Mouse (Mus musculus): ENCODE measurements around the gene Lef1. TPM values are rescaled to one million over a fixed set of nuclear protein-coding genes. Genes with fewer than 3 reads are reported as not detected.

Gene Lef1
- total and polyA plus RNA-seq, 3 experiments: 0.18 to 0.54 TPM; not detected in 1

DNA sequence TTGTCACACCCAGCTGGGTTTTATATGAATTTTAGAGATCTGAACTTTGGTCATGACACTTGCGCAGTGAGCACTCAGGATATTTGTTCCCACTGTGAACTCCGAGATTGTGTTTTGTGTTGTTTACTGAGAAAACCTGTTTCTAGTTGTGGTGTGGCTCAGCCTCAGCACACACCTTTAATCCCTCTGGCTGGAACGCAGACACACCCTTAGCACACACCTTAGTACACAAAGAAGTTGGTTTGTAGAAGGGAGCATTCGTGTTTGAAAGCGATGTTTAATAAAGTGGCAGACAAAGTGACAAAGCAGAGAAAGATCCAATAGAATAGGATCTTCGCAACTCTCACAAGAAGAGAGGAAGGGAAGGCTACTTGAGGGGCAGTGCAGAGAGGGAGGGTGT is 150.1 kb downstream of the Lef1 start:
- no peak for TF ChIP-seq ZC3H11A (IDR thresholded peaks at IDR 0.05; ENCODE audit: low read depth, low read length)
- no peak for TF ChIP-seq ZKSCAN1 (IDR thresholded peaks at IDR 0.05; ENCODE audit: low read depth, low read length)
- no peak for TF ChIP-seq RAD21 (IDR thresholded peaks at IDR 0.05; ENCODE audit: low read depth, low read length)
- no peak for TF ChIP-seq MAFK (IDR thresholded peaks at IDR 0.05; ENCODE audit: borderline replicate concordance, low read depth, low read length)
- TF ChIP-seq RCOR1 (IDR thresholded peaks at IDR 0.05; ENCODE audit: low read depth, low read length): no peak
- TF ChIP-seq MYB (IDR thresholded peaks at IDR 0.05; ENCODE audit: low read depth, low read length): no peak
- no peak for TF ChIP-seq USF1 (IDR thresholded peaks at IDR 0.05; ENCODE audit: low read depth, low read length)
- no peak for TF ChIP-seq ZNF384 (IDR thresholded peaks at IDR 0.05; ENCODE audit: low read depth, low read length)
- TF ChIP-seq MXI1 (IDR thresholded peaks at IDR 0.05; ENCODE audit: low read depth, low read length): no peak
- no peaks in the 10 kb centered on the region; a peak in 1 of 4 replicates for H3K36me3 ChIP-seq (ENCODE audit: control insufficient read depth in 1 of 2, insufficient read depth in 2 of 2, low read length in 2 of 2)
- no peak for DNase-seq (ENCODE audit: low read depth, low spot score)

DNA sequence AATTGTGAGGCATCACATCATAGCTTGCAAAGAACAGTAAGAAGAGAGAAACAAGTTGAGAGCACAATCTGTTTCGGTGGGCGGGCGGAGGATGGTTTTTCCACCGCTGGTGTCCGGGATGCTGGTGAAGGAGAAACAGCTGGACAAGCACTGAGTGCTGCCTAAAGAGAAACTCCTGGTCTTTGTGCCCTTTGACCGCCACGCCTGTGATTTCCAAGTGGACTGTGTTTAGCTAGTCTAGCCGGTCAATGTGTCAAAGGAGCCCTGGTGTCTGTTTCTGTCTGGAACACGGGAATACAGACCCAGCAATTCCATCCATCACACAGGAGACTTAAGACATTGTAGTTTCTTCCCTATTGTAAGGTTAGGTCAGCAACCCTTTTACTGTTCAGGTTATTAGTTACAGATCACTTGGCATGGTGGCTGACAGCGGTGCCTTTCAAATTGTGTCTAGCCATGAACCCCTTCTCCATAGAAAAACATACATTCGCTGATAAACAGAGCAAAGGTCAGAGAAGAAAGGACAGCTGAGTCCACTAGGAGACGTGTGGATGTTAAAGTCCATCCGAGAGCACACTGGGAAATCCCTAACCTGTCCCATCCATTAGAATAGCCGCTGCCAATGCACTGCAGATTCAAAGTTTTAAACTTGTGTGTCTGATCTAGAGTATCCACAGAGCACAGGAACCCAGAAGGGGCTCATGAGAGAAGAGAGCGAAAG is 153.7 kb downstream of the Lef1 start:
- Histone ChIP-seq H3K36me3 (ENCODE audit: control insufficient read depth in 1 of 2, insufficient read depth in 2 of 2, low read length in 2 of 2) (no peaks in the 10 kb centered on the region; a peak in 2 of 4 replicates), H3K27ac (ENCODE audit: control insufficient read depth, low read depth, low read length) (no peak overlapping the region)
- TF ChIP-seq E2F4 (IDR thresholded peaks at IDR 0.05; ENCODE audit: borderline replicate concordance, low read depth, low read length) (no peak), ZNF384 (IDR thresholded peaks at IDR 0.05; ENCODE audit: low read depth, low read length) (no peak), SIN3A (IDR thresholded peaks at IDR 0.05; ENCODE audit: low read length) (no peak), USF1 (IDR thresholded peaks at IDR 0.05; ENCODE audit: low read depth, low read length) (no peak), CTCF (IDR thresholded peaks at IDR 0.05 in 2 of 3, conservative IDR thresholded peaks at IDR 0.05 in 1 of 3; ENCODE audit: control insufficient read depth in 1 of 3, insufficient read depth in 1 of 3, low read depth in 2 of 3, low read length in 3 of 3, poor library complexity in 1 of 3, severe bottlenecking in 1 of 3) (no peak), GABPA (IDR thresholded peaks at IDR 0.05; ENCODE audit: low read depth, low read length) (no peak), MXI1 (IDR thresholded peaks at IDR 0.05; ENCODE audit: low read depth, low read length) (no peak), TCF12 (IDR thresholded peaks at IDR 0.05; ENCODE audit: low read depth, low read length) (no peak), MAX (IDR thresholded peaks at IDR 0.05; ENCODE audit: low read length) (no peak), GATA1 (IDR thresholded peaks at IDR 0.05; ENCODE audit: low read depth, low read length) (no peak), MEF2A (IDR thresholded peaks at IDR 0.05; ENCODE audit: extremely low read depth, insufficient replicate concordance, low read depth, low read length, poor library complexity, severe bottlenecking) (no peak)

More for the DNA sequence above, 150.1 kb downstream of the Lef1 start:
- H3K4me1 ChIP-seq (ENCODE audit: control insufficient read depth in 1 of 2, insufficient read depth in 2 of 2, low read length in 2 of 2): no peaks in the 10 kb centered on the region
- H3K9ac ChIP-seq (ENCODE audit: control insufficient read depth, low read depth, low read length, poor library complexity, severe bottlenecking): no peak overlapping the region
- no peak overlapping the region for H3K27ac ChIP-seq (ENCODE audit: control insufficient read depth, low read depth, low read length)
- H3K9me3 ChIP-seq (replicated peaks; ENCODE audit: insufficient read depth, low read length): no peaks in the 10 kb centered on the region
- H3K79me2 ChIP-seq (ENCODE audit: control insufficient read depth, insufficient read depth, low read length, poor library complexity): no peaks in the 10 kb centered on the region
- H3K27me3 ChIP-seq (ENCODE audit: control insufficient read depth in 1 of 2, insufficient read depth in 2 of 2, low read length in 2 of 2): no peaks in the 10 kb centered on the region
- H3K4me3 ChIP-seq (ENCODE audit: control insufficient read depth in 1 of 2, insufficient read depth in 1 of 2, low read depth in 2 of 2, low read length in 2 of 2): no peak overlapping the region

More for the DNA sequence above, 153.7 kb downstream of the Lef1 start:
- no peak for DNase-seq (ENCODE audit: low read depth, low spot score)
- no peak overlapping the region for H3K4me3 ChIP-seq (ENCODE audit: control insufficient read depth in 1 of 2, insufficient read depth in 1 of 2, low read depth in 2 of 2, low read length in 2 of 2)
- no peaks in the 10 kb centered on the region; a peak in 1 of 4 replicates for H3K4me1 ChIP-seq (ENCODE audit: control insufficient read depth in 1 of 2, insufficient read depth in 2 of 2, low read length in 2 of 2)
- H3K9me3 ChIP-seq (replicated peaks; ENCODE audit: insufficient read depth, low read length): no peaks in the 10 kb centered on the region
- H3K9ac ChIP-seq (ENCODE audit: control insufficient read depth, low read depth, low read length, poor library complexity, severe bottlenecking): no peak overlapping the region
- no peaks in the 10 kb centered on the region for H3K27me3 ChIP-seq (ENCODE audit: control insufficient read depth in 1 of 2, insufficient read depth in 2 of 2, low read length in 2 of 2)
- no peaks in the 10 kb centered on the region for H3K79me2 ChIP-seq (ENCODE audit: control insufficient read depth, insufficient read depth, low read length, poor library complexity)

Measured in MEL (cell line).